Mouse (Mus musculus): ENCODE measurements at regions not wholly inside any gene's neighbourhood (a gene's known extent, or its start where the extent isn't known, plus 50 kb on each side); places are given as distances from the start of the nearest gene placed in this dataset.

- no peak for TF ChIP-seq CTCF (IDR thresholded peaks at IDR 0.05; ENCODE audit: borderline replicate concordance, insufficient read depth, low read depth, low read length)
- no peak for TF ChIP-seq POLR2A (IDR thresholded peaks at IDR 0.05; ENCODE audit: borderline replicate concordance, insufficient read depth, low read length)
- no peak overlapping the region for H3K27ac ChIP-seq (ENCODE audit: insufficient read depth, low read length)
- WGBS = 43% methylated on average over 7 of the region's 7 CpGs
- no peaks in the 10 kb centered on the region for H3K27me3 ChIP-seq (ENCODE audit: control insufficient read depth, insufficient read depth, low read length)
- no peak for DNase-seq
- no peak overlapping the region for H3K4me3 ChIP-seq (replicated peaks; ENCODE audit: insufficient read depth, low read depth, low read length)
- peaks cover under 1% of the 10 kb centered on the region; the same call in 1 of the 2 replicates for H3K4me1 ChIP-seq (ENCODE audit: control insufficient read depth, insufficient read depth, low read length)
Observed at GRCm38 (mm10) chr13:44573463-44573862, 155.8 kb upstream of the Jarid2 start.

- no peak overlapping the region for H3K4me3 ChIP-seq (replicated peaks; ENCODE audit: insufficient read depth, low read depth, low read length)
- 97% methylated on average over 5 of the region's 5 CpGs for WGBS
Observed at GRCm38 (mm10) chr13:44579215-44579614, 150.1 kb upstream of the Jarid2 start.

GRCm38 (mm10) chr13:44580156-44580736 lies 149.0 kb upstream of the Jarid2 start:
- no peak for DNase-seq
- Histone ChIP-seq H3K27me3 (ENCODE audit: control insufficient read depth, insufficient read depth, low read length) (no peaks in the 10 kb centered on the region), H3K4me3 (replicated peaks; ENCODE audit: insufficient read depth, low read depth, low read length) (no peak overlapping the region), H3K4me1 (ENCODE audit: control insufficient read depth, insufficient read depth, low read length) (no peaks in the 10 kb centered on the region), H3K27ac (ENCODE audit: insufficient read depth, low read length) (no peak overlapping the region)
- no peak for TF ChIP-seq CTCF (IDR thresholded peaks at IDR 0.05; ENCODE audit: borderline replicate concordance, insufficient read depth, low read depth, low read length)
- no peak for TF ChIP-seq POLR2A (IDR thresholded peaks at IDR 0.05; ENCODE audit: borderline replicate concordance, insufficient read depth, low read length)
- WGBS = 61% methylated on average over 15 of the region's 15 CpGs

More at GRCm38 (mm10) chr13:44579215-44579614, 150.1 kb upstream of the Jarid2 start:
- Histone ChIP-seq H3K27me3 (ENCODE audit: control insufficient read depth, insufficient read depth, low read length) (no peaks in the 10 kb centered on the region), H3K4me1 (ENCODE audit: control insufficient read depth, insufficient read depth, low read length) (no peaks in the 10 kb centered on the region), H3K27ac (ENCODE audit: insufficient read depth, low read length) (no peak overlapping the region)
- DNase-seq = no peak
- TF ChIP-seq POLR2A (IDR thresholded peaks at IDR 0.05; ENCODE audit: borderline replicate concordance, insufficient read depth, low read length) (no peak), CTCF (IDR thresholded peaks at IDR 0.05; ENCODE audit: borderline replicate concordance, insufficient read depth, low read depth, low read length) (no peak)

DNA sequence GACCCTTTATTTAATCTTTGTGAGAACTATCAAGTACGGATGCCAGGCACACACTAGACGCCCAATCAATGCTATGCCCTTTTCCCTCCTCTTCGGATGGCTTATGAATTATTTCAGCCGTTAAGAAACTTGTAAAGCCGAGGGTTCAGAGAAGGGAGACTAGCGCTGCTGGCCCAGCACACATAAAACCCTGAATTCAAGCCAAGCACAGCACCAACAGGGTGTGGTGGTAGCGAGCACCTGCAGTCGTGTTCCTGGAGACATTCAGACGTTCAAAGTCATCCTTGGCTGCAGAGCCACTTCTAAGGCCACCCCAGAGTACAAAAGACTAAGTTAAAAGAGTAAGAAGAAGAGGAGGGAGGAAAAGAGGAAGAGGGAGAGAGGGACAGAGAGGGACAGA lies 148.5 kb upstream of the Jarid2 start:
- WGBS = 38% methylated on average over 9 of the region's 9 CpGs
- TF ChIP-seq POLR2A (IDR thresholded peaks at IDR 0.05; ENCODE audit: borderline replicate concordance, insufficient read depth, low read length) = no peak
- TF ChIP-seq CTCF (IDR thresholded peaks at IDR 0.05; ENCODE audit: borderline replicate concordance, insufficient read depth, low read depth, low read length) = no peak
- H3K27me3 ChIP-seq (ENCODE audit: control insufficient read depth, insufficient read depth, low read length) = no peaks in the 10 kb centered on the region

DNA sequence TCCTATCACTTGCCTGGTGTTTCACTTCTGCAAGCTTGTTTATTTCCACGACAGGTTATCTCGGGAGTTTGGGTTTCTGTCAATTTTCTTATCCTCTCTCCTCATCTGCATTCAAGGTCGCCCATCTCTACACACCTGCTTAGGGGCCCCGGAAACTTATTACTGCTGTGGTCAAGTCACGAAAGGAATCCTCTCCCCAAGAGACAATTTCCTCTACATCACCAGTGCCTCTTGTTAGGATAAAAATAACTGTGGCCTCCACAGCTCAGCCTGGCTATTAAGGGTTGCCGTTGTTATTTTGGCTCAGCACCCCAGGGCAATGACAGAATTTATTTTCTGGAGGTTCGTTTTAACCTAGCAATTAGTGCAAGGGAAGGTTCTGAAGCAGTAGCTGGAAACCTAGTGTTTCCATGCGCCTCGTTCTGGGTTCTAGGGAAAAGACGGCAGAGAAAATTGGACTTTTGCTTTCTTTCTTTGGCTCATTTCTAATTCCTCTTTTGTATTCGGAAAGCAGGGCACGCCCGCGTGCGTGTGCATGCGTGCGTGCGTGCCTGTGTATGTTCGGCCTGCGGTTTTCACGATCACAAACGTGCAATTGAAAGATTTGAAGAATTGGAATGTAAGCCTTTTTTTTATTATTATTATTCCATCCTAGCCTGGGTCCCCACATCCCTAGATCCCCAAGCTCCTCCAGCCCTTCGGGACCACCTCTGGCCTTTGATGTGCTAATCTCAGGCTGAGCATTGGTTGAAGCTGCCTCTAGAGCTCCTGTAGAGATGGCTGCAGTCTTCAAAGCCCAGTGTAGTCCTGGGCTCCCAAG lies 147.1 kb upstream of the Jarid2 start:
- H3K4me3 ChIP-seq (replicated peaks; ENCODE audit: insufficient read depth, low read depth, low read length) = no peak overlapping the region

More for the DNA sequence above, 148.5 kb upstream of the Jarid2 start:
- DNase-seq = no peak
- H3K27ac ChIP-seq (ENCODE audit: insufficient read depth, low read length) = no peak overlapping the region
- no peak overlapping the region for H3K4me3 ChIP-seq (replicated peaks; ENCODE audit: insufficient read depth, low read depth, low read length)
- no peaks in the 10 kb centered on the region for H3K4me1 ChIP-seq (ENCODE audit: control insufficient read depth, insufficient read depth, low read length)

DNA sequence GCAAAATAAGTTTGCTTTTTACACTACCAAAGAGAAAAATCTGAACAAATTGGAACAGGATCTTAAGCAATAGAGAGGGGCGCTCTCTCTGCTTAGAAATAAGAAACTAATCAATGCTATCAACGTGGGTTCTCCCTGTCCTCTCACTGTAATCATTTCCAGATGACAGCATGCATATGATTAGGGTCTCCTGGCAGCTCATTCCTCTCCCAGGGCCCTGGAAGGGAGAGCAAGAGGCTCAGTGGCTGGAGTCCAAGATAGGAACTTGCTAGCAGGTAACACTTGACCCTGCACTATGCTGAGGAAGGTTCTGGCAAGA lies 146.5 kb upstream of the Jarid2 start:
- Histone ChIP-seq H3K27me3 (ENCODE audit: control insufficient read depth, insufficient read depth, low read length) (no peaks in the 10 kb centered on the region), H3K4me1 (ENCODE audit: control insufficient read depth, insufficient read depth, low read length) (no peaks in the 10 kb centered on the region), H3K4me3 (replicated peaks; ENCODE audit: insufficient read depth, low read depth, low read length) (no peak overlapping the region), H3K27ac (ENCODE audit: insufficient read depth, low read length) (no peak overlapping the region)
- no peak for DNase-seq
- 80% methylated on average over 2 of the region's 2 CpGs for WGBS
- TF ChIP-seq POLR2A (IDR thresholded peaks at IDR 0.05; ENCODE audit: borderline replicate concordance, insufficient read depth, low read length) (no peak), CTCF (IDR thresholded peaks at IDR 0.05; ENCODE audit: borderline replicate concordance, insufficient read depth, low read depth, low read length) (no peak)

More for the DNA sequence above, 147.1 kb upstream of the Jarid2 start:
- 79% methylated on average over 23 of the region's 23 CpGs for WGBS
- TF ChIP-seq CTCF (IDR thresholded peaks at IDR 0.05; ENCODE audit: borderline replicate concordance, insufficient read depth, low read depth, low read length) = no peak
- TF ChIP-seq POLR2A (IDR thresholded peaks at IDR 0.05; ENCODE audit: borderline replicate concordance, insufficient read depth, low read length) = no peak
- no peak overlapping the region for H3K27ac ChIP-seq (ENCODE audit: insufficient read depth, low read length)
- H3K27me3 ChIP-seq (ENCODE audit: control insufficient read depth, insufficient read depth, low read length) = no peaks in the 10 kb centered on the region
- no peak for DNase-seq
- H3K4me1 ChIP-seq (ENCODE audit: control insufficient read depth, insufficient read depth, low read length) = no peaks in the 10 kb centered on the region

DNA sequence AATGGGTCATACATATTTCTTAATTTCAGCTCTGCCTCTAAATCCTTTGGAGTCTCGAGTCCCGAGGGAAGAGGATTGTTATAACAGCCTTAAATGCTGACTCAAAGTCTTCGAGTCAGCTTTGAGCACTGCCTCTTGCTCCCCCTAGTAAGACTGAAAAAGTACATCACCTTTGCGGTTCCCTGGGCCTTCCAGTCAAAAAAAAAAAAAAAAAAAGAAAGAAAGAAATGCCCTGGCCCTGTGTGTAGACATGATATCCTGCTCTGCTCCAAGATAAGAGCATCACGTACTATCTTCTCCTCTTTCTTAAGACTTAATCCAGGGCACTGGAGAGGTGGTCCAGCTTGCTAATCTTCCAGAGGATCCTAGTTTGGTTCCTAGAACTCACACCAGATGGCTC lies 145.7 kb upstream of the Jarid2 start:
- no peak for TF ChIP-seq POLR2A (IDR thresholded peaks at IDR 0.05; ENCODE audit: borderline replicate concordance, insufficient read depth, low read length)
- TF ChIP-seq CTCF (IDR thresholded peaks at IDR 0.05; ENCODE audit: borderline replicate concordance, insufficient read depth, low read depth, low read length) = no peak
- Histone ChIP-seq H3K4me3 (replicated peaks; ENCODE audit: insufficient read depth, low read depth, low read length) (no peak overlapping the region), H3K27ac (ENCODE audit: insufficient read depth, low read length) (no peak overlapping the region), H3K27me3 (ENCODE audit: control insufficient read depth, insufficient read depth, low read length) (no peaks in the 10 kb centered on the region), H3K4me1 (ENCODE audit: control insufficient read depth, insufficient read depth, low read length) (no peaks in the 10 kb centered on the region)
- no peak for DNase-seq
- WGBS = 92% methylated on average over 5 of the region's 5 CpGs

- TF ChIP-seq POLR2A (IDR thresholded peaks at IDR 0.05; ENCODE audit: borderline replicate concordance, insufficient read depth, low read length) (no peak), CTCF (IDR thresholded peaks at IDR 0.05; ENCODE audit: borderline replicate concordance, insufficient read depth, low read depth, low read length) (no peak)
Observed at GRCm38 (mm10) chr13:44584151-44584550, 145.1 kb upstream of the Jarid2 start.

More at GRCm38 (mm10) chr13:44584151-44584550, 145.1 kb upstream of the Jarid2 start:
- Histone ChIP-seq H3K4me3 (replicated peaks; ENCODE audit: insufficient read depth, low read depth, low read length) (no peak overlapping the region), H3K27ac (ENCODE audit: insufficient read depth, low read length) (no peak overlapping the region), H3K27me3 (ENCODE audit: control insufficient read depth, insufficient read depth, low read length) (no peaks in the 10 kb centered on the region), H3K4me1 (ENCODE audit: control insufficient read depth, insufficient read depth, low read length) (no peaks in the 10 kb centered on the region)
- DNase-seq = no peak
- WGBS = 78% methylated on average over 8 of the region's 8 CpGs

Measured in cerebellum, adult 2 months (tissue).